Mouse (Mus musculus) stomach, postnatal 0 days (tissue): ENCODE data around the gene Pomt1.

Experiments
- CTCF ChIP-seq: IDR thresholded peaks from 2 replicates; pipeline ENCODE4 v1.5.1; 2016; ENCODE audit warnings: antibody characterized with exemption, low read depth, mild to moderate bottlenecking, moderate library complexity
- EP300 ChIP-seq: optimal IDR thresholded peaks from 2 replicates; pipeline ENCODE3; 2016; ENCODE audit warnings: antibody characterized with exemption

DNA sequence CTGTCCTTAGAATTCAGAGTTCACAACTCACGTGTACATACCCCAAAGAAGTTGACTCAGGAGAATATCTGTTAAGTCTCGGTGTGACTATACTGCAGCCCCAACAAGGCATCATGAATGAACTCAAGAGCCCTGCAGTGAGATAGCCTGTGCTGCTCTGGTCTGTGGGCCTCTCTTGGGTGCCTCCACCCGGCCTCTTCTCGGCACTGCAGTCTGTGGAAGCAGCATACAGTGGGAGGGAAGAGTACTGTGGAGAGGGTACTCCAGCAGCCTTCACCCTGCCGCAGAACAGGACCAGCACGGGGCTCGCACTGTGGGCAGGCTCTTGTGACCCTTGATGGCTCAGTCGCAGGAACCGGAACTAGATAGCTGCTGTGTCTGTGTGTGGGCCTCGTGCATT is 20.8 kb upstream of the Pomt1 start:
- no peak for TF ChIP-seq CTCF
- no peak for TF ChIP-seq EP300
